Mouse (Mus musculus) urinary bladder, adult 2 months (tissue): ENCODE data around the gene Fgf3. TPM values are rescaled to one million over a fixed set of nuclear protein-coding genes. Genes with fewer than 3 reads are reported as not detected.

Experiments
- DNase-seq: peaks from one replicate; pipeline ENCODE4 v3.0.0; 2022; ENCODE audit warnings: low spot score
- polyA plus RNA-seq: library from polyadenylated mRNA; depleted of rRNA; stranded (reverse); fragments of >200 nt; gene quantifications from 2 replicates; pipeline ENCODE4 v1.2.3, GENCODE M21; 2012; rRNA removed

Fgf3 gene
- not detected in 2 replicates for polyA plus RNA-seq

DNA sequence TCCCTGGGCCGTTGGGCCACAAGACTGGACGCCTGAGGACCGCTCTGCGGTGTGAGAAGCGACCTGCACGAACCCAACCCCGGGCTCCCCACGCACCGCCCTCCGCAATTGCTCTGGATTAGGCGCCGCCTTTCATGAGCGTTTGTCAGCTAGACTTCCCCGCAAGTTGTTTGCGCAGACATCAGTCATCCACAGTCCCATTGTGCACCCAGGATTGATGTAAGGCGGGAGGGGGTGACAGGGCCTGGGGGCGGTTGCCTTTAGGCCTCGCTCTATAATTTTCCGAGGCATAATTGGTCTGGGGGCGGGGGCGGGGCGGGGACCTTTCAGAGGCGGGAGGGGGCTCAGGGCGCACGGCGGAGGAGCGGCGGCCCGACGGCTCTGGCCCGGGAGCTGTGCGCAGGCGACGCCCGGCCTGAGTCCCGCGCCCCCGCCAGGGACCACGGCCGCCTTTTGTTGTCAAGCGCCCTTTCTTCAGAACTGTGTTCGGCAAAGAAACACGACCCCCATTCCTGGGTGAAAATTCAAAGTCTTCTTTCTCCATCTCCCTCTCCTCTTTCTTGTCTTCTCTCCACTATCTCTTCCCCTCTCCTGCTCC is at the start of gene Fgf3:
Fgf3 (plus strand) TSS at position 193 of the 598 bp plus-strand sequence.
- DNase-seq = no peak

DNA sequence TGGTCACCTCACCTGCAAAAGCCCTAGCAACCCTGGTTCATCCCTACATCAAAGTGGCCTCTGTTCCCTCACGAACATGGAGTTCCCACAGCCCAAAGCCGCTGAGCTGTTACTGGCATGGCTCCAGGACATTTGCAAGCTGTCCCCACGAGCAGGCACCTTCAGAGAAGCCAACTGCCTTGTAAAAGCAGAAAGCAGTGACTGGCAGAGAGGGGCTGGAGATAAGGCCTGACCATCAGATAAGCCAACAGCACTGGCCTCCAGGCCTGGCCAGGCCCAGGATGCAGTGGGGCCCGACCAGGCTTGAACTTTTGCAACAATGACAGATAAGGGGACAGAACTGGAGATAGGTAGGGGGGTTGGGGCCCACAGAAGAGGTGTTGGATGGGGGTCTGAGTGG is 49.3 kb upstream of the Fgf3 start:
- no peak for DNase-seq

DNA sequence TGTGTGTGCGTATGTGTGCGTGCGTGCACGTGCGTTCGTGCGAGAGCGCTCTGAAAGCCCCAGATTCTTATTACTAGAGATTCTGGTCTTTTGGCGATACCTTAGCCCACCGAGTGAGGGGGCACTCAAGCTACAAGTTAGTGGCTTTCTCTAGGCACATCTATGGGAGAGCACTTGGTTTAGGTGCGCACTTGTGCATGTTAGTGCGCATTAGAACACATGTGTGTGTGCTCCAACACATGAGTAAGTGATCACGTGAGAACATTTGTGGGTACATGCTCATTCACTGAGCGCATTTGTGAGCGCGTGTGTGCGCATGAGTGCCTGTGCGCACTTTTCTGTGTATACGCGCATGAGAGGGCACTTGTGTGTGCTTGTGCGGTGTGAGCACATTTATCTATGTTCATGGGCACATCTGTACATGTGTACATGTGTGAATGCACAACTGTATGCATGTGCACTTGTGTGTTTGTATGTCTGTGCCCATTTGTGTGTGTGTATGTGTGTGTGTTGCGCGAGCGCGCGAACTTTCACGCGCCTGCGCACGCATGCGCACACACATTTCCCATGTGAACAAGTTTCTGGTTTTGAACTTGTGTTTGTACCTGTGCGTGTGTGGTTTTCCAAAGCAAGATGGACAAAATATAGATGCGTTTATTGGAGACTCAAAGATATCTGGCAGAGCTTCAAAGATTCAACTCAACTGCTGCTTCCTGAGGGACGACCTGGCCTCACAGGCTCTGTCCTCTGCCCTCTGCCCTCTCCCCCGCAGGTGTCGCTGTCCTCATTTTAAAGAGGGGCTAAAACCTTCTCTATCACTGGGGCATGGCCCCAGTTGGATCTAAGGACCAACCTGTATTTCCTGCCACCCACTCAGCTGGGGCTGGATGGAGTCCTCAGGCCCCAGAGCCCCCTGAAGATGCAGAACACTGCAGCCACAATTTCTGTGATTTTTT is 48.0 kb upstream of the Fgf3 start:
- DNase-seq = no peak

DNA sequence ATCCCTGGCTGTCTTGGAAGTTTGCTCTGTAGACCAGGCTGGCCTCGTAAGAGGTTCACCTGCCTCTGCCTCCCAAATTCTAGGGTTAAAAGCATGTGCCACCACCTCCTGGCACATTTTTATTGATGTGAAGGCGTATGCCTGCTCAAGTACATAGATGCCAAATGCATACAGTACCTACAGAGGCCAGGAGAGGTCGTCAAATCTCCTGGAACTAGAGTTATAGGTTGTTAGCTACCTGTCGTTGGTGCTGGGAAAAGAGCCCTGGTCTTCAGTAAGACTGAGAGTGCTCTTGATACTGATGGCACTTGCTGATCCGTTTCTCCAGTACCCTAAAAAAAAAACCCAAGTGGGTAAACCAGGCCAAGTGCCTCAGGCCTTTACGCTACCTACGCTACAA is 46.5 kb upstream of the Fgf3 start:
- no peak for DNase-seq

DNA sequence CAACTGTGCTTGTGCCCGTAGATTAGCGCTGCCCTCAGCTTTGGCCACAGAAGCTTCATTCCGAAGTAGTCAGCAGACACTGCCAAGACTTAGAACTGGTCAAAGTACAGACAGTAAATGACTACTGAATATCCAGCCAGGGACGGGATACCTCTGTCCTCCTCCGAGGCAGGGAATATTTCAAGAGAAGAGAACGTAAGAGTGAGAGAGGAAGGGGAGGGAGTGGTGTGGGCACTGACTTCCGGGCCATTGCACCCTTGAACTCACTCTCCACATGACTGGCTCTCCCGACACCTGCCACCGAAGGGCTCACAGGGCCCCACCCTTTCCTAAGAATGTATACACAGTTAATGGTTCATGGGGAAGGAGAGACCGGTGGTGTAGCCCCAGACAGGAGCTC is 44.6 kb upstream of the Fgf3 start:
- DNase-seq = no peak

DNA sequence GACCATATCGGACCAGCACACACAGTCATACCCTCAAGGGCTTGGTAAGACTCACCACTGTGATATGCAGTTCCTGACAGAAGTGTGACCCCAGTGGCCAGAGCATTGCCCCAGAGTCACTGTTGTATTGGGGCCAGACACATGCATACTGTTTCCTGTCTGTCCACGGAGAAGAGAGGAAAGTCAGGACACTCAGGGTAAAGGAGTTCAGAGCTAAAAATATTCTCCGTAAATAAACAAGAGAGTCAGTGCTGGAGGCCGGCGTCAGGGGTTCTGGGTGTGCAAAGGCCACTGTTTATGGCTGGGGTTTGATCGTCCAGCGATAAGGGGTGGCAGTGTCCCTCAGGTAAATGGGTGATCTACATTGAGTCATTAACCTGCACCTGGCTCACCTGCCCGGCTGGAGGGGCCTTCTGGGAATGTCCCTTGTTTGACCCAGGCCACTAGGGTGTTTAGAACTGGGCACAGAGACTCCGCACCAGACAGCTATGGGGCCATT is 41.9 kb upstream of the Fgf3 start:
- DNase-seq = no peak

DNA sequence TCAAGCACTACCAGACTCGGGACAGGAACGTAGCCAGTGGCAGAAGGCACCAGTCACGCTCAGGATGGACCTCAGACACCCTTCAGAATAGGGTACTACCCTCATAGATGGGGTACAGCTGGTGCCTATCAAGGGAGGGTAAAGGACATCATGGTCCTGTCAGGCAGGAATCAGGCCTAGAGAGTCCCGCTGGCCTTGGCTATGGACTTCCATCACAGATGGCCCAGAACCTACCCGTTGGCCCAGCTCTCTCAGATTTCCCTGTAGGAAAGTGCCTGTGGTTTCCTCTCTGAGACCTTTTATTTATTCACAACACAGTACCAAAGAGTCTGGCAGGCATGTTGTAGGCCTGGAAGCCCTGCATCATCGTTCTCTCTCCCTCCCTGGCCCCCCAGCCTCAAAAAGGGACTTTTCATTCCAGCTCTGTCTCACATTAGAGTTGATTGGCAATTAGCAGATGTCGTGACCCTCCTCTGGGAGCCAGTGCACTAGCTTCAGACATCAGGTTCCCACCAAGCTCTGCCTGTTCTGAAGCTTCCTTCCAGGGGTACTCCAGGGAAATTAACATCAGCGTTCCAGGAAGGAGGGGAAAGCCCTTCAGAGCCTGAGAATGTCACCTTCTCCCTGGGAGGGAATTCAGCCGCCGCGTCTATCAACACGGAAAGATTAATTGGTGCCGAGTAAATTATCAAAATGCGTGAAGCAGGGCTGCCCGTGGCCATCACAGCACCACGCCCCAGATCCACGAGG is 40.7 kb upstream of the Fgf3 start:
- DNase-seq = no peak

DNA sequence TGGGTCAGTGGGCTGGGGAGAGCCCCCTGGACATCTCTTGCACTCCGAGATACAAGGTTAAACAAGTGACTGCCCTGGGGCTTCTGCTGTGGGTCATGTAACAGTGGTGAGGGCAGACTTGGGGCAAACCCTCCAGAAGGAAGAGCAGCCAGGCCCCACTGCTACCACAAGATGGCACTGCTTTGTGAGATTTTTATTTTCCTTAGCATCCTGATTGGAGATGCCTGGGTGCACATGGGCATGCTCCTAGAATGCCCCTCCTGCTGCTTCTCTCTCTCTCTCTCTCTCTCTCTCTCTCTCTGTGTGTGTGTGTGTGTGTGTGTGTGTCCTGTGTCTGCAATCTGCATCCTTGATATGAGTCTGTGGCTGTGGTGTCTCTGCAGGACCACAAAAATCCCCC is 39.4 kb upstream of the Fgf3 start:
- no peak for DNase-seq

DNA sequence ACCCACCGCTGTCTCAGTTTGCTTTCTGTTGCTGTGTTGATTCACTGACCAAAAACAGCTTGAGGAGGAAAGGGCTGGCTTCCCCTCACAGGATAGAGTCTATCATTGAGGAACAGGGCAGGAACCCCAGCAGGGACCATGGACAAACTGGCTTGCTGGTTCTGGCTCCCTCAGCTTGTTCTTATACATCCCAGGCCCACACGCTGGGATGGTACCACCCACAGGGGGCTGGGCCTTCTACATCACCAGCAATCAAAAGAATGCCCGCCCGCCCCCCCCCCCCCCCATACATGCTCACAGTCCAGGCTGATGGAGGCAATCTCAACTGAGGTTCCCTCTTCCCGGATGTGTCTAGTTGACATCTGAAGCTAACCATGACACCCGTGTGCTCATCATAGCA is 30.8 kb upstream of the Fgf3 start:
- DNase-seq = no peak

DNA sequence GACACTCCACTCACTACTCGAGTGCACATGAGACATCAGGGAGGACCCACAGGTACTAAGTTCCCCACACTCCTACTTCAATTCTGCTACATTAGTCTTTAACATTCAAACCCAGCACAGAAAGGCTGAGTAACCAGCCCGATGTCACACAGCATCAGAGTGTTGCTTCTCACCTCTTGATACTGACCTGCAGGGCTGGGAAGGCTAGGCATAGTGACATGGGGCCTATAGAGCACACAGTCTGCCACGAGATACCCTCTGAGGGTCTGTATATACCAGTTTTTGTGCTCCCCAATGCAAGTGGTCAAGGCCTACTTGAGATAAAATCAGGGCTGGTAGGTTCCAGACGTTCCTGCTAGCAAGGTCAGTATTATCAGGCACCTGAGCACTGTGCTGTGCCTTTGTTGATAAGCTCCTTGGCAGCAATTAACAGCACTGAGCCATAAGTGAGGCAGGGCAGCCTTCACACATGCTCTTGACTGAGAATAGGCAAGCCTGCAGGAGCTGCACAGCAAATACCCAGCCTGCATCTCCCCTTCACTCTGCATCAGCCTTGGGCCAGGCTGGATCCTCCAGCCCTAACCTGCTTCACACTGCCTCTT is 29.8 kb upstream of the Fgf3 start:
- DNase-seq = no peak

DNA sequence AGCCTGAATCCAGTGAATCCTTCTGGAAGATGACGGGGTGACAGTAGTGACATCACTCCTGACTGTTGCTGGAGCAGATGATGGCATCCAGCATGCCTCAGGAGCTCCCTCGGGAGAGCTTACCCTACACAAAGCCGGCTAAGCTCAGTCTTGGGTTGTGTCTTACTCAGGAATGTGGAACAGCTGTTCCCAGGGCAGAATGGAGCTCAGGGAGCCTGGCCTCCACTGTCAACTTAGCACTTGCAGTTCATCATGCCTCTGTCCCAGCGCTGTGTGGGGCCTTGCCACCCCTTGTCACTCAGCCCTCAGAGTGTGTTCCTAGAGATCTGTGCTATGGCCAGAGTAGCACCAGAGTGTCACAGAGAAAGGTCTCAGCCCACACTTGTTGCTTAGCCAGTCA is 26.4 kb upstream of the Fgf3 start:
- DNase-seq = no peak

DNA sequence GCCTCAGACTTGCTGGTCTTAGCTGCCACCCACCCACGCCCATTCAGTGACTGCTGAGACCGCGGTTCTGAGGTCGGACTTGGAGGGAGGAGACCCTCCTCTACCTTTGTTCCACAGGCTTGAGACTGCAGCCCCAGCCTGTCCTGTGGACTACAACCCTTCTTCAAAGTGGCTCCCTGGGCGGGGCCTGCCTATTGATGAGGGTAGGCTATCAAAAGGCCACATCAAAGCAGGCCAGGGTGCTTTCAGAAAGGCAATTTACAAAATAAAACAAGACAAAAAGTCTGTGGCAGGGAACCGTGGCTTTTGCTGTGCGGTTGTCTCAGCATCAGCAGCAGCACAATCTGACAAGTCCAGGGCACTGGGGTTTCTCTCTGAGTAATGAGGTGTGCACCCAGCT is 16.0 kb upstream of the Fgf3 start:
- no peak for DNase-seq

DNA sequence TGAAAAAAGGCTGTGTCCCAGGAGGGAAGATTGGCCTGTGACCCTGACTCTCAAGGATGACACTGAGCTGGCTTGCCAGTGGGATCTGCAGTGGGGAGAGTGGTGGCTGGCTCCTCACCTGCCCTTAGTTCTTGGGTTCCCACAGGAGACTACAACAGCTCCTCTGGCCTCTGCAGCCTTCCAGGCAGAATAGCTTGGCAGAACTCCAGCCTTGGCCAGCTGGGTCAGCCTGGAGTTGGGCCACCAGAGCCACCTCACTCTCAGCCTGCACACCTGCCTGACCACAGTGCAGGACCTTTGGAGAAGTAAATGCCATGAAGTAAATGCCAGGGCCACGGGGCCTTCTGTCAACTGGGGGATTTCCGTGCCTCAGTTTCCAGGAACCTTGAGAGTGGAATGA is 13.9 kb upstream of the Fgf3 start:
- no peak for DNase-seq

DNA sequence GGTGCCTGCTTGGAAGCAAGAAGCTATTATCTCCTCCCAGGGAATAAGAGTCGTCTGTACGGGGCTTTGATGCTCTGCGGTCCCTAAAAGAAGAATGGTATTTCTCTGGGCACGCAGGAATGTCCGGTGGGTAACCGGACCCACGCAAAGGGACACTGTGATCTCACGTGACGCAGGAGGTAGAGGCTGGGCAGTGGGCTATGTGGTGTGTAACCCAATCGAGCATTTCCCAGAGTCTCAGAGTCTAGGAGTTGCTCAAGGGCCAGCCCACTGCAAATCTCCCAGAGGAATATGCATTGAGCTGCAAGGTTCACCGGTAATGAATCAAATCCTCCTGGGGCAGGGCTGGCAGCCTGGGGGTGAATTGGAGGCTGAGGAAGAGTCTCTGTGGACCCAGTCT is 9.5 kb upstream of the Fgf3 start:
- DNase-seq = no peak

DNA sequence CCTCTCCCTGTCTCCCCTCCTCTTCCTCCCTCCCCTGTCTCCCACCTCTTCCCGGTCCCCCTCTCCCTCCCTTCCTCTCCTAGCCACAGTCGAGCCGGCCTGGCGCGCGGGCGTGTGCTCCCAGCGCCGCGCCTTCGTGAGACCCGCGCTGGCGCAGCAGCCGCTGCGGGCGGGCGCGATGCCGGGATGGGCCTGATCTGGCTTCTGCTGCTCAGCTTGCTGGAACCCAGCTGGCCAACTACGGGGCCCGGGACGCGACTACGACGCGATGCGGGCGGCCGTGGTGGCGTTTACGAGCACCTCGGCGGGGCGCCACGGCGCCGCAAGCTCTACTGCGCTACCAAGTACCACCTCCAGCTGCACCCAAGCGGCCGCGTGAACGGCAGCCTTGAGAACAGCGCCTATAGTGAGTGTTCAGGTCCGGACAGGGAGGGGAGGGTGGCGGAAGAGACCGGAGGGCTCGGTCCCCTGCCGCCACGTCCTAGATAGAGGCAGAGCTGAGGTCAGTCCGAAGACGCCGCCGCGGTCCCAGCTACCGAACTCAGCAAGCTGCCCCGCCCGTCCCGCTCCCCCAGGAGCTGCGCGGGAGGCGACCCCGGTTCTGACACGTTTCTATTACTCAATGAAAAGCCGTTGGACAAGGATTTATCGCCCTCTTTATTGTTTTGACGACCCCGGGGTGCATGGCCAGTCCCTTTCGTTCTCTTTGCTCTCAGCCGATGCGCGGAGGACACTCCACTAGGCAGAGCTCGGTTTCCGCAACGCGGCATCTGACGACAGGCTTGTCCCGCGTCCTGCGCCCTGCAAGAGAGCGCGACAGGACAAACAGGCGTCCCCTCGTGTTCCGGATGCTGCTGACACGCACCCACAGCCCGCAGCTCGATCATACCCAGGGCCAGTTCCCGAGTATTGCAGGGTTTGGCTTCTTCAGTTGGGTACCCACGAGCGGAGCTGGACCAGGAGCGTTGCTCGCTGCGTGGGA is 930 bp downstream of the Fgf3 start:
- DNase-seq = no peak

DNA sequence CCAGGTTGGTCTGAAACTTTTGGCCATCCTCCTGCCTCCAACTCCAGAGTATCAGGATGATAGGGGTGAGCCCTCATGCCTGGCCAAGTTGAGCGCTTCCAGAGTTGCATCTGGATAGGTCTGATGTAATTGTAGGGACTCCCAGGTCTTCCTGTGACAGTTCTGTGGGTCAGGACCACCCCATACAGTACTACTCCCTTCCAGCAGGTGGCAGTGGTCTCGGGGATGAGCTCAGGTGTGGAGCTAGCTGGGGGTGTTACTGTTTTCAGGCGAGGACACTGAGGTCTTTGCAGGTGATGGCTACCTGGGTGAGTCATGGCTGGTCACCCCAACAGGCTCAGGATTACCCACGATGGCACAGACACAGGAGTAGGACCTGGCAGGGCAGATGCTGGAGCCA is 8.3 kb downstream of the Fgf3 start:
- DNase-seq = no peak

DNA sequence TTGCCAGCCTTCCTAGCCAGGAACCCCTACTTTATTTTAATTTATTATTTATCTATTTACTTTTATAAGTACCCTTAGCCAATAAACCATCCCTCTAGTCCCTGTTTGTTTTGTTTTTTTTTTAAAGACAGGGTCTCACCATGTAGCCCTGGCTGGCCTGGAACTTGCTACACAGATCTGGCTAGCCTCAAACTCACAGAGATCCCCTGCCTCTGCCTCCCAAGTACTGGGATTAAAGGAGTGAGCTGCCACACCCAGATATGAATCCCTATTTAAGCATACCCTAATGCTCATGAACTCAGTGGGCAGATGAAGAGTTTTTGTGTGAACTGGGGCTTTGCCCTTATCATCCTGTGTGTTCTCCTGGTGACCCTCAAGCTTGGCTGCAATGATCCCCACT is 9.2 kb downstream of the Fgf3 start, which contains the start of gene Fgf4:
Fgf4 (plus strand) TSS at position 301 of the 400 bp plus-strand sequence.
- DNase-seq = no peak

DNA sequence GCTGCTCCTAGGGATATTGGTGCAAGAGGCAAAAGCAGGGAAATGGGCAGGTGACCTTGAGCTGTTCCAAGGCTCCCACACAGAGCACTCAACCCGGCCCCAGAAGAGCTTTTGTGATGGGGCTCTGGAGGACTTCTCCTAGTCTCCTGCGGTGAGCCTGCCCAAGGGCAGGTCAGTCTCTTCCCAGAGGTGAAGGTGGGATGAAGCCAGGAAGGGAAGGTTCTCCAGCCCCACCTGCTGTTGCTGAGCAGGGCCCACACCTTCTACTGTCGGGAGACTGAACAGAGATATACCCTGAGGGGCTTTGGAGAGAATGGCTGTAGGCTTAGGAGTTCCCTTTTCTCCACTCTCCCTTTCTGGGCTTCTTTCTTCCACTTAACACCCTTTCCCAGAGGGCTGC is 13.4 kb downstream of the Fgf3 start:
- no peak for DNase-seq

DNA sequence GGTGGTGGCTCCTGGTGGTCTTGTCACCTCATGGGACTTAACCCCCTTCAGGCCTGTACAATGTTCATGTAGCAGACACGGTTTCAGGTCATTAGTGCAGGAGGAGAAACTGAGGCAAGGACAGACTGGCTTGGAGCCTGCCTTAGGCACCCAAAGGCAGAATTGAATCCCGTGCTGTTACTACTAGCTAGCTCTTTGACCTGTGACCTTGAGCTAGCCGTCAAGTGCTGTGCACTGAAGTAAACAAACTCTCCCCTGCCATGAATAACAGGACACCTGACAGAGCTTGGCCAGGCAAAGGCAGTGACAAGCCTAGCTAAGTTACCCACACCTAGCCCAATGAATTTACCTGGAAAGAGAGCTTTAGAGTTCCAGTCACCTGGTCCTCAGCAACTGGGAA is 17.1 kb downstream of the Fgf3 start:
- no peak for DNase-seq

DNA sequence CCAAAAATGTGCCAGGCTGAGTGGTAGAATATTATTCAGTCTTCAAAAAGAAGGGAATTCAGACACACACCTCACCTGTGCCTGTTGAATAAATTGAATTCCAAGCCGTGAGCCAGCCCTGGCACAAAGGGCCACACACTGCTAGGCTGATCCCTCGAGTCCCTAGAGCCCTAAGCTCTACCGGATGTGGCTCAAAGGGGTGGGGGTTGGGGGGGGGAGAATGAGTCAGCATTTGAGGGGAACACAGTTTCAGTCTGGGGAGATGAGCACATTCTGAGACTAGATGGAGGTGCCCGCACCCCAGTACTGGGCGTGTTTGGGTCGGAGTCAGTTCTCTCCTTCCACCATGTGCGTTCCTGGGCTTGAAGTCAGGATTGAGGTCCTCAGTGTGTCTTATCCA is 19.3 kb downstream of the Fgf3 start:
- no peak for DNase-seq

DNA sequence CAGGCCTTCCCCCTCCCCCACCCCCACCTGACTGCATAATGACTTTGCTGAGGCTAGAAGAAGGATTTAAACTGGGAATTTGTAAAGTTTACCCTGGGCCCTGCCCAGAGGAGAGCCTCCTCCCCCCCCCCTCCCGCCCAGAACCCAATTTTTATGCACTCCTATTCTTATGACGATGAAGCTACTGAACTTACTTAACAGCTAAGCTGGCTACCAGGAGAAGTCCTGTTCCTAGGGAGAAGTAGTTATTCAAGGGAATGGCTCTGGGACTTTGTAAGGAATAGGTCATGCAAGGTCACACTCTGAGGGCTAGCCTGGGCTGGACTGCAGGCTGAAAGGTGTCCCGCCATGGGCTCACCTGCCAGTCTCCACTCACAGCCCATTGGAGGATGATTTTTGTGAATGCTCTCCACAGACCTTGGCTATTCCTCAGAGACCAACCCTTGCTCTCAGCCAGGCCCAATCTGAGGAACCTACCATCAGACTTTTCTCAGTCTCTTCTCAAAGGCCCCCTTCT is 20.0 kb downstream of the Fgf3 start:
- DNase-seq = no peak
